Mouse (Mus musculus): ENCODE measurements around the gene Gatm.

The Gatm gene

DNA sequence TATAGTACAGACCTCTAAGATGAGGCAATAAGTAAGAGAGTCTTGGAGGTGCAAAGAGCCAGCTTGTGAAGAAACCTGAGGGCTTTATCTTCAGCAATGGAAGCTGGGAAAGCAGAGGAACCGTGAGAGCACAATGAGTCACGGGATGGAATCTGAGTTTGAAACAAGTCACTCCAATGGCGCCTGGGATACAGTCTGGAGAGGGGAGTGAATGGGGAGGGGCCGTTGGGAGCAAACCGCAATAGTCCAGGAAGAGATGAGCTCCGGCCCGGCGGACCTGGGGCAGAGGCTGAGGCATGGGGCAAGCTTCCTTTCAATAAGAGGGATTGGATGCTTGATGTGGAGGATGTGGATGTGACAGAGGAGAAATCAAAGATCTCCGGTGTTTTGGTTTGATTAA is 2.3 kb downstream of the Gatm start:
- no peak for DNase-seq (ENCODE audit: low spot score)

DNA sequence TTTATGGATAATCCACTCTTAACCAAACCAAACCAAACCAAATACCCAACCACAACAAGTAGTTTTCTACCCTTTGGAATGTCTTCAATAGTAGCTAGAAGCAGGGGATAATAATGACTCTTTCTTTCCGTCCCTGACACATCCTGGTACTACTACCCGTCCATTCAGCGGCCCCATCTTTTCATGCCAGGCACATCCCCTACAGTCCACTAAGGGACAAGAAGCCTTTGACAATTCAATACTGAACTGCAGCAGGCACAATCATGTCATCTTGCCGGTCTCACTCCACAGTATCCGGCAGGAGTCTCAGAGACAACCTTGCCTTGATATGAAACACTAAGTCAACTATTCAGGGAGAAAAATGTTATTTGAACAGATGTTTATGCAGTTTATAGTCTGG is 5.3 kb downstream of the Gatm start:
- no peak for DNase-seq (ENCODE audit: low spot score)

DNA sequence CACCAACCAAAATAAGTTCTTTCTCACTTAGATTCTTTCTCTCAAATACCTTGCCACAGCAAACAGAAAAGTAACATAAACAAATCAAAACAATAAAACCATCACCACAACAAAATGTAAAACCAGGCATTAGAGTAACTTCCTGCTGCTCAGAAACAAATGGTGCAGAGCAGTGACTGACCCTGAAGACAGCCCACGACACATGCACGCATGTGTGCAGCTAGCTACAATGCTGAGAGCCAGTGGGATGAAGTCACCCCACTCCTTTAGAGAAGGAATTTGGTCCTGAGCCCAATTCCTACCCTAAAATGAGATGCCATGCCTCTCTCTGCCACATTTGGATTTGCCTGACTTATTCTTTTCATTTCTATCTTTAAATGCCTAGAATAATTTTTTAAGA is 9.7 kb downstream of the Gatm start:
- no peak for DNase-seq (ENCODE audit: low spot score)

DNA sequence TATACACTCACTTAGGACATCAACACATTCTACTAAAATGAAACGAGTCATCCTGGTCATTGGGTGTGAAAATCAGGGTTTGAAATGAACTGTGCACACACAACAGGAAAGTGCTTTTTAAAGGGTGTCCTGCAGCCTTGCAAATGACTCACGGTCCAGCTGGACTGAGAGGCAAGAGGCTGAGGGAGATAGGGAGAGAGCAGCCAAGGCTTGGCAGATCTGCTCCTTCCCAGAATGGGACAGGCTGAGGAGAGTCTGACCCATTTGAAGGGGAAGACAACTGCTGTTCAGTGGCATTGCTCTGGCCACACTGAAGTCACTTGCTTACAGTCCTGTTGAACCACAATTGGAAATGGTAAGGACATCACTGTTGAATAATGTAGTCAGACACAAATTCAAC is 11.4 kb downstream of the Gatm start:
- DNase-seq (ENCODE audit: low spot score): no peak

DNA sequence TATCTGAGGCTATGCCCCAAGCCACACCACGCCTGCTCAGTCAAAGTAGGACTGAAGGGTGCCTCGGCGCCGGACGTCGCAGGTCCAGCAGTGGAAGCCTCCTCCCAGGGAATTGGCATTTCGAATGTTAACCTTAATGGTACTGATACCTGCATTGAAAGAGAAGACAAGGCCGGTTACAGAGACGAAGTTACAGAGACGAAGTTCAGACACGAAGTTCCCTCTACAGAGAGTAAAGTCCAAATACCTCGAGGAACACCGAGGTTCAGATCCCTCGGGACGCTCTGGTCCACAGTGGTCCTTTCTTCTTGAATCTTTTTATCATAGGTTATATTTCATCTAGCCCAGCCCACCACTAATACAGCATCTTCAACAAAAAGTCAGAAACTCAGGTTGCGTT is 15.6 kb downstream of the Gatm start:
- no peak for DNase-seq (ENCODE audit: low spot score)

DNA sequence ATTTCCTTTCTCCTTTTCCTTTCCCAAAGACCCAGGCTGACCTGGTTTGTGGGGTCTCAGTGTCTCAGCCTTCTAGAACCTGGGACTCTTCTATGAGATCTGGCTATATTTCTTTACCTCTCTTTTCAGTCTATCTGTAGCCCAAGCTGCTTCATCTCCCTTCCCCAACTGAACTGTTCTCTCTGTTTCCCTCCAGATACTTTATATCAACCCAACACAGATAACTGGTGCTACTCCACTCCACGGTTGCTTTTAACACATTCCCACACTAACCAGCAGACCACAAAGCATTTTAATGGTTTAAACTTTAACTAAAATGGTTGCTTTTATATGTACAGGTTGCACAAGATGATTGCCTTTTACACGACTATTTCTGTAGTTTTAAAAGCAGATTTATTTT is 19.9 kb downstream of the Gatm start:
- no peak for DNase-seq (ENCODE audit: low spot score)

DNA sequence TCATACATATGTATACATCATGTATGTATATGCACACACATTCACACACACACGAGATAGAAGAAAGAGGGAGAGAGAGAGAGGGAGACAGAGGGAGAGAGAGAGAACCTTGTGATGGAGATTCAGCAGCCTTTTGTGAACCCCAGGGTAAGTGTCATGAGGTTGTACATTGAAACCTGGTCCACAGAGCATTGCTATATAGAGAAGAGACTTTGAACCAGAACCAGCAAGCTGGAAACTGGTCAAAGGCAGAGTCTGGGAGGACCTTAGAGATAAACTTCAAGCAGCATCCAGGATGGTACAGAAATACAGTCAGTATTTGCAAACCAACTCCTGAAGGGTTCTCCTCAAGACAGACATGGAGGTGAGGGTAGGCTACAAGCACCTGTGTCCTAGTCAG is 20.8 kb downstream of the Gatm start:
- no peak for DNase-seq (ENCODE audit: low spot score)

DNA sequence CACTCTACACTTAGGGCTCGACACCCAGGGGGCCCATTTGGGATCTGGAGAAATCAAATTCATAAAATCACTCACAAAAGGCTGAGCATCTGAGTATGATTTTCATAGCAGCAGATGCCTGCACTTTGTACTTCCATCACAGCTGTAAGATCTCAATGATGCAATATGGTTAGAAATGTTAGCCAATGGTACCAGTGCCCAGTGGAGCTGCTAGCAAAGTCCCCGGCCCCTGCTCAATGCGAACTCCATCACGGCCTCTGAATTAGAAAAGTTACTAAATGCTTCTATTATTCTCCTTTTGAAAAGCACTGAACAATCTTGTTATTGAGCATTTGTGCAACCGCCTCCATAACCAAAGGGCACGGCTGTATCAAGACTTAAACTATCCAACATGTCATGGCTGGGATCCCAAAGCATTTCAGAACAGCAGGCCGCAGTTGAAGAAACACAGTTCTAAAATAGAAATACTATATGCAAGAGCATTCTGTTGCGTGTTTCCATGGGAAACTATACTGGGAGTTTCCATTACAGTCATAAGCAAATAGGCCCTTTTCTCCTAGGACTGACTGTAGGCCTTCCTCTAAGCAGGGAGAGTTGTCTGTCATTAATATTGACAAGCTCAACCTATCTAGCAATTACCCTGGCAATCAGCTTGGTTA is 23.1 kb downstream of the Gatm start:
- DNase-seq (ENCODE audit: low spot score): no peak

DNA sequence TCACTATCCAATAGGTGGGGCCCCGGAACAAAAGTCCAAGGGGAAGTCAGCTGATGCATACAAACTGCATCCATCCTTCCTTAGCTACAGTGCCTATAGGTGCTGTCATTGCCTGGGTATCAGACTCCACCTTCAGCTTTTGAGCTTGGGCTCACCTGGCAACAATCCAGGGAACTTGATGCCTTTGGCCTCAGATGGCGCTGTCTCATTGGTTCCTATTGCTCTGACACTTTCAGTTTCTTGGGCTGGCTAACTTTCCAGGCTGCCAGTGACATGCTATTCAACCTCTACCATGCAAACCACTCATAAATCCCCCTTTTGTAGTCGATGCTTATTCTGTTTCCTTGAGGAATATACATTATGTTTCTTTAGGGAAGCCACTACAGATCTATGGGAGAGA is 24.8 kb downstream of the Gatm start:
- no peak for DNase-seq (ENCODE audit: low spot score)

DNA sequence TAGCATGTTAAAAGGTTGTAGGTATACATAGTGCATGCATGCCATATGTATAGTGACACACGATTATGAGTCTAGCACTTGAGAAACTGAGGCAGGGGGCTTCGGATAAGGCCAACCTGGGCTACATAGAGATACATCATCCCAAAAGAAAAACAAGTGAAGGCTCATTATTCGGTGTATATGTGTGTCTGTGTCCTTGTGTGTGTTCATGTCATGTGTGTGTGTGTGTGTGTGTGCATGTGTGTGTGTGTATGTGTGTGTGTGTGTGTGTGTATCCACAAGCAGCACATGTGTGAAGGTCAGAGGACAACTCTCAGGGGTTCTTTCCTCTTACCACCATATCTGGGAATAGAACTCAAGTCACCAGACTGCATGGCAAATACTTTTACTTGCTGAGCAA is 28.8 kb downstream of the Gatm start:
- DNase-seq (ENCODE audit: low spot score): no peak

DNA sequence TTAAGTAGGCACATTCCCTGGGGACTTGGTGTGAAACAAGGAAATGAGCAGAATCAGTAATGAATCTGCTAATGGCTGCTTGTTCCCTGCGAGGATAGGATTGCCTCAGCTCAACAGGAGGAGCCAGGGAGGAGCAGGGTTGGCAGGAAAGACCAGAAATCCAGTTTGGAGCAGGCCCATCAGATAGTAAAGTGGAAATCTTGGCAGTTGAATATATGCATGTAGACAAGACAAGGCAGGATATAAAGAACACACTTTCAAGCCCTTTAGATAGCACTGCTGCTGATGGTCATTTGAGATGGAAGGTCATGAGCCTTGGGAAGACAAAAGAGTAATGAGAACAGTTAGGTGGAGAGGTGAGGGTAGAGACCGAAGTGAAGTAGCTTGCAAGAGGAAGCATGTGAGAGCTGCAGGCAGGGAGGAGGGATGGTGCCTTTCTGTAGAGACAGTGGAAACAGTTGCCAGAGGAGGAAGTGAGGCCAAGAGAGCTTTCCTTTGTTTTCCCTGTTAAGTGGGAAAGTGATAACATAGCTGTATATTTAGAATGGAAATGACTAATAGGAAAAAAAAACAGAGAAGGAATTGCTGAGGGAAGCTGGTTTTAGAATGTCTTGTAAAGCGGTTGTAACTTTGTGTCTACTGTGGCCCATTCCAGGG is 29.6 kb downstream of the Gatm start:
- DNase-seq (ENCODE audit: low spot score): peak; percentile 8

DNA sequence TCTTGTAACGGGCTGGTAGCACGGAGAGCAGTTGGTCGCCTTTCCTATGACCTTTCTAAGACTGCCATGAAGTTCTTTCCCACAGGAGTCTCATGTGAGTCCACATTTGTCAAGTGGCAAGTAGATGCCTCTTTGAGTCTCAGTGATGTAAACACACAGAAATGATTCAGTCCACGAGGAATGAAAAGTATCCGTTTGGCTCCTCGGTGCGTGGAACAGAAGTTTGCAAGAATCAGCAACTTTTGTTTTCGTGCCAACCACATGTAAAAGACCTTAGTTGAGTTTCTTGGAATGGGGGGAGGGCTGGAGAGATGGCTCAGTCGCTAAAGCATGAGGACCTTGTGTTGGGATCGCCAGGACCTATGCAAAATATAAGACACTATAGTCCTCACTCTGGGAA is 30.7 kb downstream of the Gatm start:
- no peak for DNase-seq (ENCODE audit: low spot score)

DNA sequence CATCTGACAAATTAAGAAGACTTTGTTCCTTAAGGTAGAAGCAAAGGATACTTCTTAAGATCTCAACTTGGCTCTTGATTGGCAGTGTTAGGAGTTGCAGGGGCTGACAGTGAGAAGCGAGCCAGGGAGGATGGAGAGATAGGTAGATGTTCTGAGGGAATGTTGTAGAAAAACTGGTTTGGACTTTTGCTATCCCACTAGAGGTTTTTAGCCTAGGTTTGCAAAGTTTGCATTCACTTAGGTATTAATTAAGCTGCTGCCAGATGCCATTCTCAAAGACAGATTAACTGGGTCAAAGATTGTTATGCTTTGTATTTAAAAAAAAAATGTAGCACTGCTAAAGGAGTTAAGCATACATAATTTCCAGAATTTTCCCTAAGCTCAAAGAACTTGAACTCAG is 33.8 kb downstream of the Gatm start:
- no peak for DNase-seq (ENCODE audit: low spot score)

DNA sequence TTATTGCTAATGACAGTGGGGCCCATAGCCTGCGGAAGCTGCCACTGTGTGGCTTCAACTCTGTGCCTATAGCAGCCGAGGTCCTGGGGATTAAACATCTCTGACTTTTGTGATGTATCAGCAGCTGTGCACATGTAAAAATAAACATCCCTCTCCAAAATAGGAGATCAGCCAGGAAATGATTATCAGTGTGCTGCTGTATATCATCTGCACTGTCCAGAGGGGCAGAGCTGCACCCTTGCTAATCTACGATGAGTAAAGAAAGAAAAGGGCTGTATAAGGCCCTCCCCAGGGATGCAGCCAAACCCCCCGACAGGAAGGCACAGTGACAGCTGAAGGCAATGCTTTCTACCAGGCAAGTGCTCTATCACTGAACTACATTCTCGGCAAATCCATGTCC is 34.8 kb downstream of the Gatm start:
- no peak for DNase-seq (ENCODE audit: low spot score)

DNA sequence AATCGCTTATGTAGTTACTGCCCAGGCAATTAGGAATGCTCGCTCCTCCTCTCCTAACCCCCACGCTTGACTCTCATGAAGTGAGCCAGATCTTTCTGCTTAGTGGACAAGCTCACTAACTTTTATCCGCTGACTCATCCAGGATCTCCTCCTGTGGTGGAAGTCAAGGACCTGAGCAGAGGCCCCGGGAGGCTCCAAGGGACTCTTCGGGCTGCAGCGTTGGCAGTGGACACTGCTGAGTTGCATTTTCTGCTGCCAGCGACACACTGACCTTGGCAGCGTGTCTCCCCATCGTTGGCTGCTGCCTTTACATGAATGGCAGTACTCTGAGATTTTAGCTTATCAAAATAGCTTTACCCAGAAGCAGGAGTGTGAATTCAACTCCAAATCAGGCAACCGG is 35.6 kb downstream of the Gatm start:
- peak; percentile 17 for DNase-seq (ENCODE audit: low spot score)

DNA sequence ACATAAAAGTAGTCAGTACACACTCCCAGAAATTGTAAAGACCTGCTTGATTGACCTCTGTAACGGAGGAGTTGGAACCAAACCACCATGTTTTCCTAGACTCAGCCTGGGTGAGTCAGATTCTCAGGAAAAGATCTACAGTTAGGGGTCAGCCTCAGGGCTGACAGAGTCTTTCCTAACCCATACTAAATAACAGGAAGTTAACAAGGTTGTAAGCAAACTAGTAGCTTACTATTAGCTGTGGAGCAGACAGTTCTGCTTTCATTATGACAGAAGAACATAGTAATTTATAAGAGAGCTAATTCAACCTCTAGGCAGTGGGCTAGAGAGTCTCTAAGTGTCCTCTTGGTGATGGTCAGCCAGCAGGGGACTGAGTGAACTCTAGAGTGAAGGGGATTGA is 38.7 kb downstream of the Gatm start:
- DNase-seq (ENCODE audit: low spot score): no peak

DNA sequence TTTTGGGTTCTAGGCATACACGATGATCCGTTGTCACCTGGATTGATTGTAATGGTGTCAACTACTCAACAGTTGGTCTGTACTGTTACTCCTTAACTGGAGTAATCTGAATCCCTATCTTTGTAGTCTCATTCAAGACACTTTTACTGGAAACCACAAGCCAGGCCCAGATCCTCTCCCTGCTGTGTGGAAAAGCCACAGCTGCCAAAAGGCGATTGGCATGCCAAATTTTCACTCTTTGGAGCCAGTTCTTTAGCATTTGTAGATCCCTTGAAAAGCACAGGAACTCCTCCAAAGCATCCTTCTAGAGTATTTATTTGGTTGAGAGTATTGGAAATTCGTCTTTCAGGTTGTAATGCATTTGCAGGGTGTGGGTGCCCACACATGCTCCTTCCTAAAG is 39.8 kb downstream of the Gatm start:
- DNase-seq (ENCODE audit: low spot score): no peak

DNA sequence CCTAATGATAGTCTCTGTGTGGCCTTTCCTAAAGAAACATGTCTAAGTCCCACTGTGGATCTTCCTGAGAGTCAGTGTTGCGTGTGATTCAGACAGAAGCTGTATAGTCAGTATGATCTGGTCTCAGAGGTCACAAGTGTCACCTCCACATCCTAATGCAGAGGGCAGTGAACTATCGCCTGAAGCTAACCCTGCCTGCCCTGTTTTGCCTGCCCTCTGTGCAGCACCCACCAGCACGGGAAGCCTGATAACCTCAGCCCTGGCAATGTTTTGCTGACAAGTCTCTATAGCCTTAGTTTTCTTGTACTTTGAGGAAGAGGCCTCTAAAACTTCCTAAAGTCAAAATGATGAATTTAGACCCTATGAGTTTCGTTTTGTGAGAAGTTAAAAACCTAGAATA is 40.7 kb downstream of the Gatm start:
- no peak for DNase-seq (ENCODE audit: low spot score)

DNA sequence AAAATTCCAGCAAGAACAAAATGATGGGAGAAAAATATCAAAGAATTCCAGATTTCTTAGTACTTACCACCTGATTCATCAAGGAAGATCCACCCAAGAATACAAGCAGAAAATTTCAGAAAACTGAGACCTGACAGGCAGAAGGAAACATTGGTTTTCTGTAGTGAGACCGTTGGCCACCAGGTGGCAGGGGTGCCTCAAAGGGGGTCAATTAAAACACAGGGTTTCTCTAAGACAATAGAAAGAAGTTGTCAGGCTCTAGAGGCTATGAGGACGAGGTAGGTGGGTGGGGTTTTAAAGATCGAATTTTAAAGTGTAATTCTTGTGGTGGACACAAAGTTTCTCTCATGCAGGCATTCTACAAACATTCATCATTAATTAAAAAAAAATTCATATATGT is 41.7 kb downstream of the Gatm start:
- DNase-seq (ENCODE audit: low spot score): peak; percentile 54

DNA sequence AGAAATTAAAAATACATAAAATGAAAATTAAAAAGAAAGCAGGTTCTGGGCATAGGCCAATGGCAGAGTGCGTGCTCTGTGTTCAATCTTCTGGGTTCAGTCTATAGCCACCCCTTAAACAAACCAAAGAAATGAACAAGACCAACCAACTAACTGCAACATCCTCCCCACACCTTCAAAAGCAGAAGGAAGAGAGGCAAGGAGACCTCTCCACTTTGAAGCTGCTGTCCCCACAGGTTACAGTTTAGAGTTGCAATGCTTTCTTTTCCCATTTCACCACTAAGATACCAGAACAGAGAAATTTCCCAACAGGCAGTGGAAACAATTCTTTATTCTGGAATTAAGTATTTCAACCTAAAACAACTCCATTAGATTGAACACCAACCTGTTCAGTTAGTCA is 48.9 kb downstream of the Gatm start:
- DNase-seq (ENCODE audit: low spot score): no peak

DNA sequence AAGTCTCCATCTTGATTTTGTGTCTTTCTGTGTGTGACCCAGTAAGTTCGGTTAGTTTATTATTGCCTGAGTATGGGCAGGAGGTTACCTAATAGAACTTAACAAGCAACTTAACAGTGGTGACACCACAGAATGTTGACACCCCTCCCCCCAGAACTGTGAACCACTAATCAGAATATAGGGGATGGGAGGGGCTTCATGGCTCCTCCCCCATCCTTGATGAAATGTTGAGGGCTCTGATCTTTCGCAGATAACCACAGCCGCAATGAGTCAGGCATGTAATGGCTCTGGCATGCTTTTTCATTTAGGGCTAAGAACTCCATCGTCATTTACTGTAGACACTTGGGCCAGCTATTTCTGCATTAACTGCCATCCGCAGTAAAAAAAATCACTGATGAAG is 49.9 kb downstream of the Gatm start:
- DNase-seq (ENCODE audit: low spot score): no peak

DNA sequence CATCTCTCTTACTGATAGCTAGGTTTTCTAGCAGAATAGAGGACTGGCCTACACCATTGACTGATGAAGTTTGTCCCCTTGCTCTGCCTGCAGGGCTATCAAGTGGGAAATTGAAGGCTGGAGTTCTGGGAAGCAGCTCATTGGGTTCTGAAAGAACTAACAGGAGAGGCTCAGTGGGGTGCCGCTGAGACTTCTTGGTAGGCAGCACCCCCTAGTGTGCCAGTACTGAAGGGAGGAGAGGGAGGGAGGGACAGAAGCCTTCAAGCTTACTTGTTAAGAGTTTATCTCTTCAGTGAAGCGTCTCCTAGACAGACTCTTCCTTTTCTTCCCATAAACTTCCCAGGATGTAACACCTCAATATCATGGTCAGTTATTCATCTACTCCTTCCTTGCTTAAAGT is 52.8 kb downstream of the Gatm start:
- peak; percentile 23 for DNase-seq (ENCODE audit: low spot score)

All from ovary, postnatal 14 days (tissue).